Mouse (Mus musculus) left cerebral cortex, postnatal 4 days (tissue): ENCODE measurements around the gene Gm20812. TPM values are rescaled to one million over a fixed set of nuclear protein-coding genes. Genes with fewer than 3 reads are reported as not detected.
"Not testable (repeated sequence)": the region's sequence is repeated elsewhere in the genome, so short reads cannot be mapped to it uniquely, and the experiment has no call there.

Experiments used
- DNase-seq: peaks from one replicate; pipeline ENCODE4 v3.0.0-alpha.2; 2022
- intact Hi-C: fragments of 180-260 bp; cut with DNase I; formaldehyde crosslinking; loops from one replicate; pipeline ENCODE4 v1.15.1; 2025
- total RNA-seq, 2 experiments: library from RNA; stranded (reverse); gene quantifications; 2 replicates each; pipeline ENCODE4 v1.2.3; 2021

Gm20812 gene
- total RNA-seq = not detected

- intact Hi-C loops, DNase-seq: not testable (repeated sequence)
Observed at GRCm38 (mm10) chrY:12381681-12382080, at the start of gene Gm20812. Gene Gm20812, plus strand, starts transcription at chrY:12381981.

Other genes with a start within 250 kb of the Gm20812 start
- gene Gm29554, start 108.0 kb upstream of the Gm20812 start, total RNA-seq = not detected